Mouse (Mus musculus) ovary, adult 18-20 months (tissue): ENCODE measurements at regions not wholly inside any gene's neighbourhood (a gene's known extent, or its start where the extent isn't known, plus 50 kb on each side); places are given as distances from the start of the nearest gene placed in this dataset.

Experiments used
- DNase-seq: peaks from one replicate; pipeline ENCODE4 v3.0.0; 2022; ENCODE audit warnings: low spot score, mixed read lengths

DNA sequence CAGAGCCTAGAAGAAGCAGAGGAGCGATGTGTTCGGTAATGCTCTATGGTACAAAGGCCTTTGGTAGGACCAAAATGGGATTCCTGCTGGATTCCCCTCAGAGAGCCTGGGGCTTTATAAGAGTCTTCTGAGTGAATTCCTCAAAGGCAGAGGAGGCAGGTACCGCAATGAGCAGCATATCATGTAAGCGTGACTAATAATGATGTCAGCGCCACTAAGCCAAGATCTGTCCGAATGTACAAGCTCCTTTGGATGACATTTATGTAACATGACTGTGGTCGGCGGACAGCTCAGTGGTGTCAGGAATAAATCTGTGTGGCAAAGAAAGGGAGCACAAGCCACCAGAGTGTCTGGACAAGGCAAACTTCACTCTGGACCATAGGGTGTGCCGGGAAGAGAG is 61.5 kb upstream of the Fer start:
- no peak for DNase-seq

DNA sequence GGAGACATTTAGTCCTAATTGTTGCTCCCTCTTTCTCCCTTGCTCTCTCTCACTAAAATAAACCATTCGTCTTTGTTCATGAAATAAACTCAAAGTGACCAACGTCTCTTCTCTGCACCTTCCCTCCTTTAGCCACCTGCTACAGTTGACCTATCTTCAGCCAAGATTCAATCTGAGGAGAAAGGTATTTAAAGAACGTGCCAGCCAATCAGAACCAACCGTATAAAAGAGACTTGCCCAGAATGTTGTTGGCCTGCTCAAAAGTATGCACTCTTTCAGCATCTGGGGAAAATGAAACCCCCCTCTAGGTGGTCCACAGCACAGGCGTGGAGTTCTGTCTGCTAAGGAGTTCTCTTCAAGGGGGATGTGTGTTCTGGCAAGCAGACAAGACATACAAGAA is 60.0 kb upstream of the Fer start:
- no peak for DNase-seq

DNA sequence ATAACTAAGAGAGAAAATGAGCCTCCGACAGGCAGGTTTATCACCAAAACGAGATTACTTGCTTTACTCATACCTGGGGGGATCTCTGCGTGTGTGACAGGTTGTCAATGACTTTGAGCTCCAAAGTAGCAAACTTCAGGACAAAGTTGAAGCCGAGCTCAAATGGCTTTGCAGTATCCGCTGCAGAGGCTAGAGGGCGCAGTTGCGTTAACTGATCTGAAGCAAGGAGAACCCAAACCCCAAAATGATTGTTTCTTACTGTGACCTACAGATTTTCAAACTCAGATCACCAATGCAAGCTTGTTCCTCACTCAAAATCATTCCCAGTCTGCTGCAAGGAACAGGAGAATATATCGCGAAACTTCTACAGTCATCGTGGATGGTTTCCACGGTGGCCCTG is 59.3 kb upstream of the Fer start:
- peak; percentile 23 for DNase-seq

DNA sequence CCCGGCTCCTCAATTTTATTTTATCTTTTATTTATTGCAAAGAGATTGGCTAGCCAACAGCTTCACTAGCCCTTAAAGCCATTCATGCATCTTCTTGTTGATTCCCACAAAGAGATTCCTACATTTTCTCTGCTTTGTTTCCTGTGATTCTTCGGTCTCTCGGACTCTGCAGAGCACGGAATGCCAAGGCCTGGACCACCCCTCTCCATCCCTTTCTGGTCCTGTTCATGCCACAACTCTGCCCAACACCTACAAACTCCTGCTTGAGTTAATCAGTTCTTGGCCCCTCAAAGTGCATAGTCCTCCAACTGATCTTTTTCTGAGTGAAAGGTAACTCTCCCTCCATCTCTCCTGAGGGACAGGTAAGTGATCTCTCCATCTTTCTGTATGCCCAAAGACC is 58.4 kb upstream of the Fer start:
- DNase-seq = no peak

DNA sequence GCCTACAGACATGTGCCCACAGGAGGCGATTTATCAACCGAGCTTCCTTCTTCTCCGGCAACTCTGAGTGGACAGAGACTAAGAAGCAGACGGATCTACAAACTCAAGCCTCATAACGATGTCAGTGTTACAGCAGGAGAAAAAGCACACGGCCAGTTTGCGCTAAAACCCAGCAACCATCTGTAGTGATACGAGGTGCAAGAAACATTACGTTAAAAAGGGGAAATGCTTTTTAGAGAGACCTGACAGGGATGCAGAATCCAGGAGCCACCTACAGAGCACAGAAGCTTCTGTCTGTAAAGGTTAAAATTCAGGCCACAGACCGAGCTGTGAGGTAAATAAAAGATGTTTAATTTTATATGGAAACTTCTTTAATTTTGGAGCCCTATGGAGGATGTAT is 56.5 kb upstream of the Fer start:
- no peak for DNase-seq

DNA sequence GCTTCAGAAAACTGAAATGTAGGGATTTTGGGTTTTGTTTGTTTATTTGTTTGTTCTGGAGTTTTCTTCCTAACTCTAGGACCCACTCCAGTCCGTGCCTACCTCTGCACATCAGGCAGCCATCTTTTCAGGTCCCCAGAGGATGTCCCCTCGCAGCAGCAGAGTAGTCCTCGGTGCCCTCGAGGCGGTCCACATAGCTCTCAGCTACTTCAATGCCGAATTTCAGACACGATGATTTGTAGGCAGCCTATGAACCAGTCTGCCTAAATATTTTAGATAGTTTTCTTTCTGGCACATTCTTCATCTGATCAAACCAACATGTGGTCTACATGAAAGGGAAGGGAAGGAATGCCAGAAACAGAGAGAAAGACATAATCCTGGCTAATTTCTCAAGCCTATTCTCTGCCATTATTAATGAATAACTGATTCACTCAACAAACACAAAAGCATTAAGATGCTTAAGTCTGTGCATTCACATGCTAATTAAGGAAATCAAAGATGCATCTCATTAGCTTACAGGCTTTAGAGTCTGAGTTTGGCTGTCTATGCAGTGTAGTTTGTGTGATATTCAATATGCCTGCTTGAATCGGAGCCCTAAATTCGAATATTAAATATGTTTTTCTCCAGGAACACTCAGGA is 55.2 kb upstream of the Fer start:
- no peak for DNase-seq

DNA sequence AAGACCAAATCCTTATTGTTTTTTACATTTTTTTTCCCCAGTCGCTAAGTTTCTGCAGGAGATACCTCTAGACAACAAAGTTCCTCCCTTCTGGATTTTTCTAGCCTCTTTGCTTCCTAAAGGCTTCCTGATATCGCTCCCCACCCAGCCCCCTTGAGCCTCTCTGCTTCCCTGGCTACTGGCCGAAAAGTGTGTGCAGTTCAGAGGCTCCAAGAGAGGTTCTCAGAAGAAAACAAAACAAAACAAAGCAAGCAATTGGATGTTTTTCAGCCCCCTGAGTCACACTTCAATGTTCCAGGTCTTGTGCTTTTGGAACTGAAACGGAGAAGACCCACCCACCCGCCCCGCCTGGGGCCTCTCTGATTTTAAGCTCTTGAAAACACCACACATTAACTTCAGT is 54.1 kb upstream of the Fer start:
- DNase-seq = no peak

DNA sequence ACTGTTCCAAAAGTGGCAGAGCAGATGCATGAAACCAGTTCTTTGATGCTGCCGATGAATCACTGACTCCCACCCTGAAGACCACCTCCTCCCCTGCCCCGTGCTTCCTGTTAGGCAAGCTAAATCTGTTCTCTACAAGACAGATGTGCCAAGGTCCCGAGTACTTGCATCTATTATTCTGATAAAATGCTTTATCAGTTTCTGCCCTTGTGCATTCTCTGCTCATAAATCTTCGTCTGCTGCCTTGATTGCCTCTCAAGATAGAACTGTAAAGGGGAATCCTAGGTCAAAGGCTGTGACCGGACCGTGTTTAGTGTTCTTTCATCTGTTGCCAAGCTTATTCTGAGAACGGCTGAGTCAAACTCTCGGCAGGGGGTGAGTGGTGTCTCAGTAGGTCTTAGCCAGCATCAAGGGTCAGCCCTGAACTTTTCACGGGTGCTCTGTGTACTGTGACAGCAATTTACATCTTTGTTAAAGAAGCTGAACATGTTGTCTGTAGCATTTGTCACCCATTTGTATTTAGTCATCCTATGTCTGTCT is 51.5 kb upstream of the Fer start:
- peak; percentile 39 for DNase-seq

DNA sequence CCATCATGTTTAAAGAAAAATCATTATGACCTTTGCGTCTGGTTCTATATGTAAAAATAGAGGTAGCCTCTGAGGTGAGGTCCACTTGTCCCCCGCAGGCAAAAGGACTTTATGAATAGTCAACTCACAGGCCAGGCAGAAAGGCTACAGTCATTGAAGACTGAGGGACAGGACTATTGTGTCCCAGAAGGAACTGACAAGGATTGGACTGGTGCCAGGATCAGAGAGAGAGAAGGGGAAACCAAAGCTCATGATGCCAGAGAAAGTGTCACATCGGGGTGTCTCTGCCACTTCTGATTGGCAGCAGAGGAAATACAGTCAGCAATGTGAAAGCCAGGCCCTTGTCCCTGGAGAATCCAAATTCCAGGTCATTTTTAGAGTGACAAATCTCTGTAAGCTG is 50.3 kb upstream of the Fer start:
- no peak for DNase-seq
